Mouse (Mus musculus): Measurements from ENCODE around the gene Atxn7l3. TPM values are rescaled to one million over a fixed set of nuclear protein-coding genes. Genes with fewer than 3 reads are reported as not detected.
A peak's percentile ranks its signal among the peaks of the same experiment; 100 is the strongest.

Gene Atxn7l3
- polyA plus RNA-seq, 1 experiment from 2014 or later = 29.7 TPM

DNA sequence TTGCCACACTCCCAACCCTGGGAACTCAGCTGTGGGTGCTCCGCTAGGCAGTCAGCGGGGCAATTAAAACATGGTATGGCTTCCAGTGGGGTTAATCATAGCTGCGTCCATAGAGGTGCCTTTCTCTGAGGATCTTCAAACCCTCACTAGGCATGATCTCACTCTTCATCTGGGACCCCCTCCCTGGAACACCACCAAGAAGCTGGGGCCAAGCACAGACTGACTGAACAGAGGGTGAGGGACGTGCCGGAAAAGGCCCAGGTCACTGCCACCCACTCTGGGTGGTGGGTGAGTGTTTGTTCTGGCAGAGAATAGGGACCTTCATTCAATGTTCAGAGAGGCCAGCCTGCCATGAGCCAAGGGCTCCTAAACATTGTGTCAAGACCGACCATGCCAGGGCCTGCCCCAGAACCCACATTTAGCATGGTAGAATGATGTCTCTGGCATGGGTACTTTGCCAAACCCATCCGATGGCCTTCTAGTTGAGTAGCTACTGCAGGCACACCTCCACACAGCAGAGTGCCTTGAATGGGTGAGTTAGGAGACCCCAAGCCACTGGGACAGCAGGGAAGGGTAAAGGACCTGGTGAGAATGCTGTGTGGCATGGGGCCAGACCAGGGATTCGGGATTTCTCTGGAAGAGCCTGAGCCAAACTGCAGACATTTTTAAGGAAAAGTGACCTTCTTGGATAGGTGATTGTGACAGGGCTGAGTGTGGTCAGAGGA lies 29.6 kb downstream of the Atxn7l3 start:
- Histone ChIP-seq H3K36me3 (no peaks in the 10 kb centered on the region; the same call in 1 of the 2 replicates), H3K4me2 (replicated peaks) (no peak overlapping the region), H3K27me3 (no peaks in the 10 kb centered on the region), H3K9me3 (replicated peaks) (no peaks in the 10 kb centered on the region), H3K4me1 (peaks cover 3% of the 10 kb centered on the region; the same call in 1 of the 2 replicates), H3K4me3 (no peak overlapping the region), H3K9ac (no peak overlapping the region), H3K27ac (no peak overlapping the region)
- WGBS = 92% methylated on average over 8 of the region's 8 CpGs
- ATAC-seq (ENCODE audit: low FRiP score) = no peak

DNA sequence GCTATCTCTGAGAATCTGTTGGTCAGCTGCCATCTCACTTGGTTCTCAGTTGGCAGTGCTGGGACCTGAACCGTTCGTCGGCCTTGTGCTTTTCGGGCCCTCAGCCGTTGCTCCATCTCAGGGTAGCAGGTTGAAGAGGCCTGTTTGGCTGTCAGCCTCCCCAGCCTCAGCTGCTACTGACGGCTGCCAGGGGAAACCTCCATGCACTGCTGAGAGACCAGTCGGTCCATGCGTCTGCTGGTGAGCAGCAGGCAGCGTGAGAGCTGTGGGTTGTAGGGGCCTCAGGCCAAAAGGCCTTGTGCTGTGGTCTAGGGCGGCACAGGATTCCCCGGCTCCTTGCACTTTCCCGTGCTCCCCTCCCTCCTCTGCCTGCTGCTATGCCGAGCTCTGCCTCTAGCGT lies 30.6 kb downstream of the Atxn7l3 start:
- H3K36me3 ChIP-seq = peaks cover 1% of the 10 kb centered on the region; the same call in 1 of the 2 replicates
- no peaks in the 10 kb centered on the region for H3K27me3 ChIP-seq
- peaks cover 3% of the 10 kb centered on the region; the same call in 1 of the 2 replicates for H3K4me1 ChIP-seq
- no peak overlapping the region for H3K4me3 ChIP-seq
- H3K4me2 ChIP-seq (replicated peaks) = no peak overlapping the region
- no peak for ATAC-seq (ENCODE audit: low FRiP score)
- H3K9me3 ChIP-seq (replicated peaks) = no peaks in the 10 kb centered on the region
- WGBS = 61% methylated on average over 14 of the region's 14 CpGs
- H3K27ac ChIP-seq = no peak overlapping the region
- peak overlapping the region; percentile 0; the same call in 1 of the 2 replicates for H3K9ac ChIP-seq

DNA sequence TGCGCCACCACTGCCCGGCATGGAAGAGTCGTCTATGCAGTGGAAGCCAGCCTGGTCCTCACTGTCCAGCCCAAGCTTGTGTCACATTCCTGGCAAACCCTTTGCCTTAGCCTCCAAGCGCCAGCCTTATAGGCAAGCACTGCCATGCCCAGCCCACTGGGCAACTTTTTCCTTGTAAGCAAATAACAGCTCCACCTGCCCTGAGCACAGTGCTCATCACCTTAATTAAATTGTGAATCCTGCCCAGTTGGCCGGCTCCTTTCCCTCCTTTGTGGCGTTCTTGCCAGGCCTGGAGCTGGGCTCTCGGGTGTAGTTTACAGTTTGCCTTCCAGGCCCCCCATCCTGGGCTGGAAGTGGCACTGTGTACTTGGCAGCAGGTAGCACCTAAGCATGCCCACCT lies 33.2 kb downstream of the Atxn7l3 start:
- 94% methylated on average over 7 of the region's 7 CpGs for WGBS
- Histone ChIP-seq H3K9me3 (replicated peaks) (no peaks in the 10 kb centered on the region), H3K27ac (no peak overlapping the region), H3K4me3 (no peak overlapping the region), H3K4me2 (replicated peaks) (no peak overlapping the region), H3K9ac (no peak overlapping the region), H3K4me1 (peaks cover 3% of the 10 kb centered on the region; the same call in 1 of the 2 replicates), H3K36me3 (peaks cover 7% of the 10 kb centered on the region; the same call in 1 of the 2 replicates), H3K27me3 (no peaks in the 10 kb centered on the region)
- no peak for ATAC-seq (ENCODE audit: low FRiP score)

DNA sequence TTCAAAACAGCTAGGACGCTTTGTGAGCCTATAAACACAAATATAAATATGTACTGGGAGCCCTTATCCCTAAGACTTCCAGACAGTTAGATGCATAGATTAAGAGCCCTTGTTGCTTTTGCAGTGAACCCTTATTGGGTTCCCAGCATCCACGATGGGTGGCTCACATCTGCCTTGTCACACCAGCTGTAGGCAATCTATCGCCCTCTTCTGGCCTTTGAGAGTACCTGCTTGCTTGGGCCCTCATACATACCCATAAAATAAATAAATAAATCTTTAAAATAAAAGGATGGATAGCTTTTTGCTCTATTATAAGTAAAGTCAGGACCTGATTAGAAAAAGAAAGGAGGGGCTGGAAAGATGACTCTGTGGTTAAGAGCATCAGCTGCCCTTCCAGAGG lies 37.9 kb downstream of the Atxn7l3 start:
- H3K4me1 ChIP-seq = 0 out of 2 replicates have a peak, but pooled peaks cover 3% of the 10 kb centered on the region
- no peaks in the 10 kb centered on the region for H3K9me3 ChIP-seq (replicated peaks)
- no peaks in the 10 kb centered on the region for H3K27me3 ChIP-seq
- no peak overlapping the region for H3K4me3 ChIP-seq
- no peak overlapping the region for H3K9ac ChIP-seq
- 86% methylated on average over 3 of the region's 3 CpGs for WGBS
- H3K36me3 ChIP-seq = peaks cover 7% of the 10 kb centered on the region; the same call in 1 of the 2 replicates
- no peak overlapping the region for H3K27ac ChIP-seq
- no peak overlapping the region for H3K4me2 ChIP-seq (replicated peaks)
- ATAC-seq (ENCODE audit: low FRiP score) = no peak

DNA sequence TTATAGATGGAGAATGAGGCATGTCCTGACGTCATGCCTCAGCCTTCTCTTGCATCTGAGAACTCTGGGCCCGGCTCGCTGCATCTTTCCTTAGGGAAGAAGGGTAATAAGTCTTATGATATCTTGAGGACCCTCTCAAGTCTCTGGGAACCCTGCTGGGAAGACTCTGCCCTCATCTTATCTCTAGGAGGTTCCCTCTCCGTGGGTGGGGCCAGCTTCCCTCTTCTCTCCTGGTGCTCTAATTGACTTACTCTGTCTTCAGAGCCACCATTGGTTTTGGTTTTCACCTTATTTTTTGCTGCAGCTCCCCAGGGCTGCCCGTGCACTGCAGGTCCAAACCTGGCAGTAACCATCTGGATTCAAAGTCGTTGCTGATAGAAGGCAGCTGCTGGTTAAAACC lies 38.3 kb downstream of the Atxn7l3 start:
- H3K4me3 ChIP-seq = no peak overlapping the region
- no peaks in the 10 kb centered on the region for H3K9me3 ChIP-seq (replicated peaks)
- H3K9ac ChIP-seq = no peak overlapping the region
- 85% methylated on average over 6 of the region's 6 CpGs for WGBS
- H3K27me3 ChIP-seq = no peaks in the 10 kb centered on the region
- H3K36me3 ChIP-seq = peaks cover 7% of the 10 kb centered on the region; the same call in 1 of the 2 replicates
- no peak overlapping the region for H3K27ac ChIP-seq
- H3K4me1 ChIP-seq = 0 out of 2 replicates have a peak, but pooled peaks cover 3% of the 10 kb centered on the region
- ATAC-seq (ENCODE audit: low FRiP score) = no peak
- no peak overlapping the region for H3K4me2 ChIP-seq (replicated peaks)

DNA sequence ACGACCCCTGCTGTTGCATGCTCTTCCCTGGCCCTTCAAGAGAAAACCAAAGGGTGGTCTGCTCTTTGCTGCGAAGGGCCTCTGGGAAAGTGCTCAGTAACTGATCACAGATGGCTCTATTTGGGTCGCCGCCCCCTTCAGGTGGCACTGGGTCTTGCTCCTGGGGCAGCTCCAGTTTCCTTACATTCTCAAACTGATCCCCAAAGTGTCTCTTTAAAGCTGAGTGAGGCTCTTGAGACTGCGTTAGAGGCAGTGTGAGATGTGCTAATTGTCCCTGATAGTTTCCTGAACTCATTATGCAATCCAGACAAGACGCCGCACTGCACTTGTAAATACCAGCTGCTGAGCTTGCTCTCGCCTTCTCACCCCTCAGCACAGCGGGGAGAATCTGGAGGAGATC lies 38.9 kb downstream of the Atxn7l3 start:
- no peaks in the 10 kb centered on the region for H3K9me3 ChIP-seq (replicated peaks)

DNA sequence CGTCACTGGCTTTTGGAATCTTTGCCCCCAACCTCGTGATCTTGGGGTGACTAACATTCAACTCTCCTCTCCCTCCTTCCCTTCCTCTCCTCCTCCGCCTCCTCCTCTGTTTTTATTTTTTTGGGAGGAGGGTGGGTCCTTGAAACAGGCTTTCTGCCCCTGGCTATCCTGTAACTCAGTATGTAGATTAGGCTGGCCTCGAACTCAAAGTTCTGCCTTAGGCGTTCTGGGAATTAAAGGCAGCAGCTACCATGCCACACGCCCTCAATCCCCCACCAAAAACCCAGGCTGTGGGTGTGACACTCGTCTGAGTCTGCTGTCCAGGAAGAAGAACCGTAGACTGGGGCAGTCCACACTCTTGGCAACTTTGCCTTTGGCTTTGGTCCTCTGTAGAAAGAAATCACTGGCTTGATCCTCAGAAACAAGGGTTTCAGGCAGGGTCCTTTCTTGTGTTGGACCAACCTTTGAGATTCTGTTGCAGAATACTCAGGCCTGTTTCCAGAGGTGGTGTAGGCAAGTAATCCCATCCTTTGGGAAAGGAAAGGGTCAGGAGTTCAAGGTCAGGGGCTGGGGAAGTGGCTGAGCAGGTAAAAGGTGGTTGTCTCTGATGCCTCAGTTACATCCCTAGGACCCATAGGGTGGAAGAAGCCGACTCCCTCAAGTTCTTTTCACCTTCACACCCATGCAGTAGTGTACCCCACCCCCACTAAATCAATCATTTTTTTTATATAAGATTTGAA lies 46.9 kb downstream of the Atxn7l3 start:
- peak overlapping the region; percentile 84 for H3K4me2 ChIP-seq (replicated peaks)
- H3K9ac ChIP-seq = peak overlapping the region; percentile 65
- ATAC-seq (ENCODE audit: low FRiP score) = no peak
- H3K4me1 ChIP-seq = peaks cover 21% of the 10 kb centered on the region
- no peaks in the 10 kb centered on the region for H3K9me3 ChIP-seq (replicated peaks)
- 0 out of 2 replicates have a peak, but pooled peaks cover 4% of the 10 kb centered on the region for H3K36me3 ChIP-seq
- whole genome bisulfite sequencing = 14% methylated on average over 9 of the region's 9 CpGs
- H3K4me3 ChIP-seq = peak overlapping the region; percentile 58
- no peaks in the 10 kb centered on the region for H3K27me3 ChIP-seq
- no peak overlapping the region for H3K27ac ChIP-seq

More for the DNA sequence above, 38.9 kb downstream of the Atxn7l3 start:
- Histone ChIP-seq H3K27me3 (no peaks in the 10 kb centered on the region), H3K4me3 (no peak overlapping the region), H3K9ac (no peak overlapping the region), H3K36me3 (peaks cover 7% of the 10 kb centered on the region; the same call in 1 of the 2 replicates), H3K27ac (no peak overlapping the region), H3K4me1 (0 out of 2 replicates have a peak, but pooled peaks cover 3% of the 10 kb centered on the region), H3K4me2 (replicated peaks) (no peak overlapping the region)
- WGBS = 45% methylated on average over 9 of the region's 9 CpGs
- ATAC-seq (ENCODE audit: low FRiP score) = no peak

DNA sequence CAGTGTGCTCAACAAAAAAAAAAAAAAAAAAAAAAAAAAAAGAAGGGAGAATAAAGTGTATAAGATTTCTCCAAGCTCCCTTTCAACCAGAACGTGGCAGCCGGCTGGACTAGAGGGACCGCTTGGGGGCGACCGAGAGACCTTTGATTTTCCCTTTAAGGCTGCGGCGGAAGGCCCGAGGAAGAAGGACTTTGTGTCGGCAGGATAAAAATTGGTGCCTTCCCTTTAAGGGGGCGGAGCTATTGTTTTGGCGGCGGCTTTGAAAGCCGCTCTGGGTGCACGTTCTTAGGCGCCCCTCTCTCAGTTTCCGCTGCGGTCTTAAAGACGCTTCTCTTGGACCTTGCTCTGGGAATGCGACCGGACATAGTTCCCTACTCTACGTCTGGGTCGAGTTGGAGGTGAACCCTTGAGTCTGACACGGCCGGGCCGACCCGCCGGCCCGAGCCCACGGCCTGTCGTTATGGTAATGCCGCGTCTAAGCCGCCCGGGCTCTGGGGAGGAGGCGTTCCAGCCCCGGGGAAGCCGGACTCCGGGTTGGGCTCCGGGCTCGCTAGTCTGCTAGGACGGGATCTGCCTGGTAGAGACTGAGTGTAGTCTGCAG lies 47.7 kb downstream of the Atxn7l3 start, which contains the start of gene BC030867:
BC030867 (plus strand) TSS at position 253 of the 601 bp plus-strand sequence.
- Histone ChIP-seq H3K9ac (peak within 1 kb of the TSS; percentile 65), H3K4me2 (replicated peaks) (peak within 1 kb of the TSS; percentile 84), H3K4me3 (peak within 1 kb of the TSS; percentile 58), H3K27me3 (no peaks in the 10 kb centered on the region), H3K36me3 (0 out of 2 replicates have a peak, but pooled peaks cover 4% of the 10 kb centered on the region), H3K9me3 (replicated peaks) (no peaks in the 10 kb centered on the region), H3K4me1 (peaks cover 24% of the 10 kb centered on the region), H3K27ac (no peak within 1 kb of the TSS)
- WGBS = under 1% methylated on average over 41 of the region's 41 CpGs
- peak; percentile 44; the same call in 1 of the 2 replicates for ATAC-seq (ENCODE audit: low FRiP score)

DNA sequence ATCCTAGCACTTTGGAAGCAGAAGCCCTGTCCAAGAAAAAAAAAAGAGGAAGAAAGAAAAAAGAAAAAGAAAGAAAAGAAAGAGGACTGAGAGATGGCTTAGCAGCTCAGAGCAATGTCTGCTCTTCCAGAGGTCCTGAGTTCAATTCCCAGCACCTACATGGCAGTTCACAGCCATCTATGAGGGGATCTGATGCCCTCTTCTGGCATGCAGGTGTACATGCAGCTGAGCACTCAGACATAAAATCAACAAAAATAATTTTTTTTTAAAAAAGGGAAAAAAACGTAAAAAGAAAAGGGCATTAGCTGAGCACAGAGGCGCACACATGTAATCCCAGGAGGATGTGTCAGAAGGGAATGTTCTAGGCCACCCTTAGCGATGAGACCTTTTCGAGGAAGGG lies 49.6 kb downstream of the Atxn7l3 start:
- Histone ChIP-seq H3K27me3 (no peaks in the 10 kb centered on the region), H3K4me1 (peaks cover 24% of the 10 kb centered on the region), H3K9ac (no peak overlapping the region), H3K4me3 (no peak overlapping the region), H3K9me3 (replicated peaks) (no peaks in the 10 kb centered on the region), H3K36me3 (0 out of 2 replicates have a peak, but pooled peaks cover 4% of the 10 kb centered on the region), H3K27ac (no peak overlapping the region), H3K4me2 (replicated peaks) (no peak overlapping the region)
- ATAC-seq (ENCODE audit: low FRiP score) = no peak
- WGBS = 85% methylated on average over 4 of the region's 4 CpGs

DNA sequence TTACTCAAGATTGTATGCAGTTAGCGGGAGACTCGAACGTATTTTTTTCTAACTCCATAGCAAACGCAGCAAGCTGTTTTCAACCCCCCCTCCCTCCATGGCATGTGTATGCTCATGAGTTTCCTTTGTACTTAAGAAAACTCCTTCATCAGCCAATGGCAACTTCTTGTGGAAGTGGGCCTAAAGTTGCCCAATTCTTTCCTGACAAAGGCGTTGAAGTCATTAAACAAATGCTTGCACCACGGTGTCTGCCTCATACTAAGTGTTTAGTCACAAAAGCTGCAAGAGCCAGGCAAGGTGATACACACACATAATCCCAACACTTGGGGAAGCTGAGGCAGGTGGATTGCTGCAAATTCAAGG lies 50.2 kb downstream of the Atxn7l3 start:
- Histone ChIP-seq H3K27me3 (no peaks in the 10 kb centered on the region), H3K4me2 (replicated peaks) (no peak overlapping the region), H3K27ac (no peak overlapping the region), H3K36me3 (0 out of 2 replicates have a peak, but pooled peaks cover 4% of the 10 kb centered on the region), H3K4me1 (peaks cover 24% of the 10 kb centered on the region), H3K4me3 (no peak overlapping the region), H3K9me3 (replicated peaks) (no peaks in the 10 kb centered on the region), H3K9ac (no peak overlapping the region)
- WGBS = 84% methylated on average over 6 of the region's 6 CpGs
- ATAC-seq (ENCODE audit: low FRiP score) = no peak

DNA sequence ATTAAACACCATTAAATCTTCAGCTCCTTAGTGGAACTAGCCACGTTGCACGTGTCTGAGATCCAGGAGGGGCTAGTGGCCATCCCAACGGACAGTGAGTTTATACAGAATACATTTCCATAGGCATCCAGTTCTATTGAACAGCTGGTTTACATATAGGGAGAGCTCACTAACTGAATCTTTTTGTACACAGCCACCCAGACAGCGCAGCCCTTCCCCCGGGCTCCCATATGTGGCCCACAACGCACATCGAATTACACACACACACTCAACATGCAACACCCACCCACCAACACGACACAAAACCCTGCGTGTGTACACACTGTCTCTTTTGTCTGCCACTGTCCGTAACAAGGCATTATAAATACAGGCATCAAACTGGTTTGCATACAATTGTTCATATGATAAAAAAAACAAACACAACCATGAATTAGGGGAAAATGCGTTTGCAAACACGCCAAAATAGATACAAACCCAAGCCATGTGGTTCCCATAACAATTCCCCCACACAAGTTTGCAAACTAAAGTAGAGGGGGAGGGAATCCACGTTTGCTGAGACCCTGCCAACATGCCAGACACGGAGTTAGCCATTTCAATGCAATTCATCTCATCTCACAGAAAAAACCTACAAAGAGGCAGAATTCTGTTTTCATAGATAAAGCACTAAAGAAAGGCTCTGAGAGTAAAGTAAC lies 50.7 kb downstream of the Atxn7l3 start:
- H3K4me2 ChIP-seq (replicated peaks) = peak overlapping the region; percentile 69
- H3K27ac ChIP-seq = peak overlapping the region; percentile 64; the same call in 1 of the 2 replicates
- H3K9me3 ChIP-seq (replicated peaks) = no peaks in the 10 kb centered on the region
- no peaks in the 10 kb centered on the region for H3K27me3 ChIP-seq
- peaks cover 24% of the 10 kb centered on the region for H3K4me1 ChIP-seq
- peak overlapping the region; percentile 42 for H3K9ac ChIP-seq
- H3K4me3 ChIP-seq = peak overlapping the region; percentile 31
- WGBS = 50% methylated on average over 14 of the region's 14 CpGs
- no peaks in the 10 kb centered on the region for H3K36me3 ChIP-seq
- no peak for ATAC-seq (ENCODE audit: low FRiP score)

Data from hindbrain, embryonic 12.5 days (tissue).